Mouse (Mus musculus) intestine, embryonic 14.5 days (tissue): Measurements from ENCODE around the gene Ankrd39. TPM values are rescaled to one million over a fixed set of nuclear protein-coding genes. Genes with fewer than 3 reads are reported as not detected.

Source experiments
- ATAC-seq: fragments of 200-750 bp; cut with Nextera tagmentation; replicated peaks from 2 replicates; pipeline ENCODE4 v1.8.0; 2017; ENCODE audit warnings: low read depth, moderate number of reproducible peaks, moderate TSS enrichment, moderate library complexity; ENCODE audit not compliant: low FRiP score, low TSS enrichment
- DNase-seq: peaks from one replicate; pipeline ENCODE4 v3.0.0-alpha.2; 2018; ENCODE audit warnings: low spot score
- H3K27ac ChIP-seq: fragments of 300-500 bp; sonication (generic); 2 replicates; pipeline ENCODE4 v1.5.1; 2014; ENCODE audit warnings: low read depth, mild to moderate bottlenecking, control low read depth
- H3K27me3 ChIP-seq: fragments of 300-500 bp; sonication (generic); replicated peaks from 2 replicates; pipeline ENCODE4 v1.6.1; 2014; ENCODE audit warnings: low read length, control low read depth; ENCODE audit not compliant: control insufficient read depth, insufficient read depth
- H3K36me3 ChIP-seq: fragments of 300-500 bp; sonication (generic); 2 replicates; pipeline ENCODE4 v1.6.1; 2014; ENCODE audit warnings: low read length, control low read depth; ENCODE audit not compliant: control insufficient read depth, insufficient read depth
- H3K4me1 ChIP-seq: fragments of 300-500 bp; sonication (generic); replicated peaks from 2 replicates; pipeline ENCODE4 v1.6.1; 2014; ENCODE audit warnings: low read length, control low read depth, mixed read lengths; ENCODE audit not compliant: control insufficient read depth, insufficient read depth
- H3K4me2 ChIP-seq: fragments of 300-500 bp; sonication (generic); 2 replicates; pipeline ENCODE4 v1.6.1; 2014; ENCODE audit warnings: low read length
- H3K4me3 ChIP-seq: fragments of 300-500 bp; sonication (generic); 2 replicates; pipeline ENCODE4 v1.5.1; 2014; ENCODE audit warnings: low read depth, low read length, control low read depth, mixed read lengths
- H3K9ac ChIP-seq: fragments of 300-500 bp; sonication (generic); 2 replicates; pipeline ENCODE4 v1.6.1; 2014; ENCODE audit warnings: mild to moderate bottlenecking, low read length
- H3K9me3 ChIP-seq: fragments of 300-500 bp; sonication (generic); 2 replicates; pipeline ENCODE4 v1.6.1; 2016; ENCODE audit warnings: low read length, control low read depth; ENCODE audit not compliant: control insufficient read depth
- WGBS: fragments of 180-500 bp; shearing (Covaris S2); extraction: QIAGEN DNeasy Blood & Tissue Kit; methylation state at CpG from one replicate; pipeline ENCODE4 v1.1.7; 2014; 5-methylcytosine and 5-hydroxymethylcytosine counted together
- polyA plus RNA-seq: library from polyadenylated mRNA; unstranded; fragments of >200 nt; fragmentation: Nextera tagmentation; extraction: Ambion mirVana; gene quantifications from 2 replicates; pipeline ENCODE4 v1.2.1, GENCODE M21; 2014

The Ankrd39 gene
- polyA plus RNA-seq, 1 experiment from 2014 or later = 25.7 TPM

GRCm38 (mm10) chr1:36550075-36550863, 3.0 kb upstream of the Ankrd39 start:
- H3K4me1 ChIP-seq = peaks cover 41% of the 10 kb centered on the region
- 80% methylated on average over 20 of the region's 20 CpGs for WGBS

GRCm38 (mm10) chr1:36549491-36549890, 2.2 kb upstream of the Ankrd39 start:
- no peak overlapping the region for H3K9ac ChIP-seq
- H3K27me3 ChIP-seq = no peaks in the 10 kb centered on the region
- no peaks in the 10 kb centered on the region for H3K9me3 ChIP-seq
- H3K4me2 ChIP-seq = no peak overlapping the region
- peaks cover 59% of the 10 kb centered on the region for H3K36me3 ChIP-seq
- H3K4me3 ChIP-seq = no peak overlapping the region
- ATAC-seq (no peak), DNase-seq (no peak)
- WGBS = 73% methylated on average over 18 of the region's 18 CpGs
- H3K27ac ChIP-seq = no peak overlapping the region
- H3K4me1 ChIP-seq = peaks cover 33% of the 10 kb centered on the region

More at GRCm38 (mm10) chr1:36550075-36550863, 3.0 kb upstream of the Ankrd39 start:
- H3K9ac ChIP-seq = no peak overlapping the region
- no peak for DNase-seq
- H3K27ac ChIP-seq = no peak overlapping the region
- H3K9me3 ChIP-seq = no peaks in the 10 kb centered on the region
- no peak overlapping the region for H3K4me2 ChIP-seq
- peaks cover 67% of the 10 kb centered on the region for H3K36me3 ChIP-seq
- no peaks in the 10 kb centered on the region for H3K27me3 ChIP-seq
- H3K4me3 ChIP-seq = no peak overlapping the region
- ATAC-seq = no peak

- ATAC-seq (no peak), DNase-seq (no peak)
- Histone ChIP-seq H3K4me1 (peaks cover 27% of the 10 kb centered on the region), H3K4me3 (no peak overlapping the region), H3K4me2 (no peak overlapping the region), H3K27ac (no peak overlapping the region), H3K9me3 (no peaks in the 10 kb centered on the region), H3K36me3 (peaks cover 52% of the 10 kb centered on the region), H3K9ac (no peak overlapping the region), H3K27me3 (no peaks in the 10 kb centered on the region)
- WGBS = 47% methylated on average over 8 of the region's 8 CpGs
Observed at GRCm38 (mm10) chr1:36548771-36549170, 1.5 kb upstream of the Ankrd39 start.

GRCm38 (mm10) chr1:36547981-36548598, 845 bp upstream of the Ankrd39 start:
- Histone ChIP-seq H3K27ac (peak overlapping the region; percentile 60), H3K36me3 (peaks cover 45% of the 10 kb centered on the region), H3K4me1 (peaks cover 27% of the 10 kb centered on the region), H3K9me3 (no peaks in the 10 kb centered on the region), H3K27me3 (no peaks in the 10 kb centered on the region), H3K4me3 (no peak overlapping the region), H3K4me2 (no peak overlapping the region), H3K9ac (no peak overlapping the region)
- no peak for DNase-seq
- no peak for ATAC-seq
- WGBS = 42% methylated on average over 9 of the region's 9 CpGs

- Histone ChIP-seq H3K4me1 (peaks cover 27% of the 10 kb centered on the region), H3K9me3 (no peaks in the 10 kb centered on the region), H3K36me3 (peaks cover 41% of the 10 kb centered on the region), H3K9ac (peak overlapping the region; percentile 60), H3K4me3 (peak overlapping the region; percentile 73), H3K4me2 (peak overlapping the region; percentile 75), H3K27me3 (no peaks in the 10 kb centered on the region), H3K27ac (no peak overlapping the region)
- ATAC-seq = no peak
- DNase-seq = no peak
- 67% methylated on average over 19 of the region's 19 CpGs for WGBS
Observed at GRCm38 (mm10) chr1:36545845-36546600, 1.2 kb downstream of the Ankrd39 start.

GRCm38 (mm10) chr1:36545382-36545781, 1.9 kb downstream of the Ankrd39 start:
- WGBS = 82% methylated on average over 2 of the region's 2 CpGs
- Histone ChIP-seq H3K4me2 (no peak overlapping the region), H3K9me3 (no peaks in the 10 kb centered on the region), H3K9ac (no peak overlapping the region), H3K27me3 (no peaks in the 10 kb centered on the region), H3K27ac (no peak overlapping the region), H3K36me3 (peaks cover 40% of the 10 kb centered on the region), H3K4me3 (no peak overlapping the region), H3K4me1 (peaks cover 27% of the 10 kb centered on the region)
- ATAC-seq (no peak), DNase-seq (no peak)

GRCm38 (mm10) chr1:36542925-36543324, 4.3 kb downstream of the Ankrd39 start:
- Histone ChIP-seq H3K4me2 (no peak overlapping the region), H3K36me3 (peaks cover 46% of the 10 kb centered on the region), H3K9ac (no peak overlapping the region), H3K9me3 (no peaks in the 10 kb centered on the region), H3K27ac (no peak overlapping the region), H3K4me1 (peaks cover 16% of the 10 kb centered on the region), H3K27me3 (no peaks in the 10 kb centered on the region), H3K4me3 (no peak overlapping the region)
- 92% methylated on average over 9 of the region's 9 CpGs for WGBS
- ATAC-seq (no peak), DNase-seq (no peak)

- Histone ChIP-seq H3K27ac (no peak overlapping the region), H3K4me1 (peaks cover 9% of the 10 kb centered on the region; the same call in 1 of the 2 replicates), H3K4me3 (no peak overlapping the region), H3K27me3 (no peaks in the 10 kb centered on the region), H3K9ac (no peak overlapping the region), H3K9me3 (no peaks in the 10 kb centered on the region), H3K36me3 (peaks cover 49% of the 10 kb centered on the region), H3K4me2 (no peak overlapping the region)
- WGBS = 93% methylated on average over 16 of the region's 16 CpGs
- DNase-seq (no peak), ATAC-seq (no peak)
Observed at GRCm38 (mm10) chr1:36541844-36542243, 5.4 kb downstream of the Ankrd39 start.
